27 mouse cellular contexts compared by ENCODE assay signal in genomic region chr2:103341375-103341971, GRCm38 (mm10). TPM values are rescaled to one million over a fixed set of nuclear protein-coding genes. Genes with fewer than 3 reads are reported as not detected.
"Had no signal": no experiment of that assay in that cellular context is flagged by ENCODE, and none has a peak within 500 bp of the region (broad histone marks: within the 10 kb centered on the region; RNA-seq: fewer than 3 reads in every experiment).

No protein-coding gene starts in this region.

- H3K27ac ChIP-seq: hindbrain, embryonic 13.5 days; hindbrain, embryonic 15.5 days; intestine, embryonic 15.5 days; layer of hippocampus, adult 2 months; left cerebral cortex, adult 2 months; limb, embryonic 10.5 days; limb, embryonic 12.5 days; liver, embryonic 13.5 days; liver, embryonic 15.5 days had no signal

- H3K9me3 ChIP-seq: heart, embryonic 12.5 days; hindbrain, embryonic 13.5 days; hindbrain, embryonic 15.5 days; intestine, embryonic 15.5 days; limb, embryonic 10.5 days; limb, embryonic 12.5 days; liver, embryonic 13.5 days; liver, embryonic 15.5 days had no signal

- ATAC-seq: inflammation-experienced regulatory T-cells, adult 6 months; intestine, embryonic 15.5 days; intestine, postnatal 0 days had no signal

- DNase-seq: gastrocnemius, postnatal 10 days; gastrocnemius, postnatal 25 days; heart, adult 18-20 months; heart, postnatal 10 days; heart, postnatal 36 days; kidney, adult 18-20 months; kidney, adult 8-10 months; kidney, postnatal 10 days; kidney, postnatal 25 days; kidney, postnatal 4 days; liver; liver, embryonic 13.5 days had no signal

- H3K4me2 ChIP-seq: heart, embryonic 12.5 days; hindbrain, embryonic 13.5 days; hindbrain, embryonic 15.5 days; intestine, embryonic 15.5 days; limb, embryonic 12.5 days; liver, embryonic 11.5 days; liver, embryonic 13.5 days; liver, embryonic 15.5 days had no signal

- H3K9ac ChIP-seq: heart, embryonic 12.5 days; hindbrain, embryonic 13.5 days; hindbrain, embryonic 15.5 days; intestine, embryonic 15.5 days; limb, embryonic 12.5 days; liver, embryonic 13.5 days; liver, embryonic 15.5 days had no signal

- H3K36me3 ChIP-seq: heart, embryonic 12.5 days; hindbrain, embryonic 13.5 days; hindbrain, embryonic 15.5 days; intestine, embryonic 15.5 days; limb, embryonic 10.5 days; limb, embryonic 12.5 days; liver, embryonic 13.5 days; liver, embryonic 15.5 days had no signal

- H3K4me1 ChIP-seq: heart, embryonic 12.5 days; hindbrain, embryonic 15.5 days; intestine, embryonic 15.5 days; limb, embryonic 10.5 days; limb, embryonic 12.5 days had no signal

- H3K4me3 ChIP-seq: heart, embryonic 12.5 days; hindbrain, embryonic 13.5 days; hindbrain, embryonic 15.5 days; intestine, embryonic 15.5 days; layer of hippocampus, adult 2 months; left cerebral cortex, adult 2 months; limb, embryonic 10.5 days; limb, embryonic 12.5 days; liver, embryonic 13.5 days; liver, embryonic 15.5 days had no signal

- H3K27me3 ChIP-seq: heart, embryonic 12.5 days; hindbrain, embryonic 13.5 days; hindbrain, embryonic 15.5 days; intestine, embryonic 15.5 days; liver, embryonic 13.5 days; liver, embryonic 15.5 days had no signal

RNA-seq across cellular contexts. Expression of gene Ehf, which starts 38.4 kb away (rescaled TPM):
- total RNA-seq: gastrocnemius, postnatal 10 days; gastrocnemius, postnatal 25 days; heart, postnatal 36 days; layer of hippocampus, adult 2 months; layer of hippocampus, postnatal 10 days; layer of hippocampus, postnatal 25 days had no signal
- polyA plus RNA-seq: heart, embryonic 12.5 days; hindbrain, embryonic 11.5 days had no signal
